14 mouse cellular contexts compared by ENCODE assay signal in genomic region chr2:26037386-26037785, GRCm38 (mm10). TPM values are rescaled to one million over a fixed set of nuclear protein-coding genes. Genes with fewer than 3 reads are reported as not detected.
A peak's percentile ranks its signal among the peaks of the same experiment; 100 is the strongest.
DNase-seq lines count a peak whose midpoint lies in the region; ATAC-seq lines count a peak whose summit lies in the region.
"Had no signal": no experiment of that assay in that cellular context is flagged by ENCODE, and none has a peak within 500 bp of the region (broad histone marks: within the 10 kb centered on the region; RNA-seq: fewer than 3 reads in every experiment).

No protein-coding gene starts in this region.

- H3K9me3 ChIP-seq in megakaryocyte, embryonic 14.5 days: 0 out of 2 replicates have a peak, but pooled peaks cover 3% of the 10 kb centered on the region
- no peaks in the 10 kb centered on the region for H3K9me3 ChIP-seq in midbrain, embryonic 16.5 days (replicated peaks; ENCODE audit: control insufficient read depth, low read length, poor library complexity, severe bottlenecking)
- H3K9me3 ChIP-seq: forebrain, embryonic 15.5 days; neural tube, embryonic 13.5 days had no signal

- no peak overlapping the region for H3K9ac ChIP-seq in midbrain, embryonic 16.5 days (ENCODE audit: low read depth, low read length)
- H3K9ac ChIP-seq: forebrain, embryonic 15.5 days; lung, embryonic 14.5 days; neural tube, embryonic 13.5 days had no signal

- H3K4me2 ChIP-seq in midbrain, embryonic 16.5 days (ENCODE audit: low read length): no peak overlapping the region
- H3K4me2 ChIP-seq: forebrain, embryonic 15.5 days; lung, embryonic 14.5 days; neural tube, embryonic 13.5 days had no signal

- H3K4me3 ChIP-seq in megakaryocyte, embryonic 14.5 days (replicated peaks): peak overlapping the region; percentile 74
- H3K4me3 ChIP-seq in midbrain, embryonic 16.5 days (ENCODE audit: low read depth, low read length): no peak overlapping the region
- H3K4me3 ChIP-seq: forebrain, embryonic 15.5 days; neural tube, embryonic 13.5 days had no signal

- ATAC-seq in megakaryocyte, adult 5-6 weeks (ENCODE audit: poor library complexity, severe bottlenecking): no peak
- ATAC-seq in megakaryocyte-erythroid progenitor cell, adult 5-6 weeks (replicated peaks; ENCODE audit: low FRiP score, low TSS enrichment, poor library complexity, severe bottlenecking): peak; percentile 80
- no peak for ATAC-seq in midbrain, embryonic 16.5 days
- ATAC-seq: forebrain, embryonic 15.5 days had no signal

- peaks cover 80% of the 10 kb centered on the region for H3K4me1 ChIP-seq in megakaryocyte, embryonic 14.5 days
- no peaks in the 10 kb centered on the region for H3K4me1 ChIP-seq in midbrain, embryonic 16.5 days (ENCODE audit: control insufficient read depth, insufficient read depth, low read length)

- H3K27me3 ChIP-seq in megakaryocyte, embryonic 14.5 days (replicated peaks): peaks cover 68% of the 10 kb centered on the region
- H3K27me3 ChIP-seq in midbrain, embryonic 16.5 days (ENCODE audit: control insufficient read depth, insufficient read depth, low read depth, low read length): no peaks in the 10 kb centered on the region

- DNase-seq in adrenal gland, postnatal 10 days: peak; percentile 20
- no peak for DNase-seq in adrenal gland, adult 8-10 months
- DNase-seq in liver: peak; percentile 80
- no peak for DNase-seq in frontal cortex, postnatal 14 days (ENCODE audit: low spot score in 2 of 2)
- DNase-seq: cerebellum, adult 11-12 months; kidney, adult 2 months; kidney, postnatal 4 days; lung, embryonic 14.5 days had no signal

- 72% methylated on average over 6 of the region's 6 CpGs for WGBS in midbrain, embryonic 16.5 days

- no peaks in the 10 kb centered on the region for H3K36me3 ChIP-seq in megakaryocyte, embryonic 14.5 days (replicated peaks; ENCODE audit: low read length)
- no peaks in the 10 kb centered on the region for H3K36me3 ChIP-seq in midbrain, embryonic 16.5 days (ENCODE audit: control insufficient read depth, insufficient read depth, low read length)
- H3K36me3 ChIP-seq: forebrain, embryonic 15.5 days; neural tube, embryonic 13.5 days had no signal

- no peak overlapping the region for H3K27ac ChIP-seq in midbrain, embryonic 16.5 days (ENCODE audit: low read length)
- H3K27ac ChIP-seq: forebrain, embryonic 15.5 days; neural tube, embryonic 13.5 days had no signal

RNA-seq across cellular contexts. Expression of gene Ubac1, which starts 15.8 kb away (rescaled TPM):
- total RNA-seq in adrenal gland, postnatal 10 days (2021): 10 to 100 TPM; 50.5 to 77.3 TPM
- total RNA-seq in adrenal gland, adult 8-10 months (2022): 10 to 100 TPM; 24.8 to 39.8 (median 29.9) TPM
- polyA plus RNA-seq in megakaryocyte, embryonic 14.5 days (2012; ENCODE audit: insufficient read depth, low replicate concordance): 9.0 and 55.5 TPM in 2 replicates
- 39.8 TPM in 2 replicates for total RNA-seq in megakaryocyte, adult 5-6 weeks (2015)
- 19.0 and 20.9 TPM in 2 replicates for total RNA-seq in megakaryocyte, adult 5-6 weeks (2017)
- 185 and 204 TPM in 2 replicates for total RNA-seq in megakaryocyte-erythroid progenitor cell, adult 5-6 weeks (2014; fragmentation: Nextera tagmentation)
- 100 and 151 TPM in 2 replicates for total RNA-seq in megakaryocyte-erythroid progenitor cell, adult 5-6 weeks (2017)
- 130 and 144 TPM in 2 replicates for polyA plus RNA-seq in midbrain, embryonic 16.5 days (2015; fragmentation: Nextera tagmentation; extraction: Ambion mirVana)

RNA-seq across cellular contexts. Expression of gene Camsap1, which starts 54.3 kb away (rescaled TPM):
- total RNA-seq in adrenal gland, postnatal 10 days (2021): 10 to 100 TPM; 28.2 to 28.7 TPM
- 10 to 100 TPM; 36.7 to 45.2 (median 39.8) TPM for total RNA-seq in adrenal gland, adult 8-10 months (2022)
- 3.2 and 4.7 TPM in 2 replicates for polyA plus RNA-seq in megakaryocyte, embryonic 14.5 days (2012; ENCODE audit: insufficient read depth, low replicate concordance)
- total RNA-seq in megakaryocyte, adult 5-6 weeks (2015): 3.4 and 4.4 TPM in 2 replicates
- total RNA-seq in megakaryocyte, adult 5-6 weeks (2017): 10.2 and 24.2 TPM in 2 replicates
- 18.2 and 37.5 TPM in 2 replicates for total RNA-seq in megakaryocyte-erythroid progenitor cell, adult 5-6 weeks (2014; fragmentation: Nextera tagmentation)
- 25.9 and 44.6 TPM in 2 replicates for total RNA-seq in megakaryocyte-erythroid progenitor cell, adult 5-6 weeks (2017)
- 61.2 and 80.3 TPM in 2 replicates for polyA plus RNA-seq in midbrain, embryonic 16.5 days (2015; fragmentation: Nextera tagmentation; extraction: Ambion mirVana)

Comparison
In these comparisons a context has a peak if more than half of its experiments do, and no peak if none do; other contexts are left out.
1. DNase-seq: peak in adrenal gland, postnatal 10 days (single experiment) and liver (single experiment); none in adrenal gland, adult 8-10 months (single experiment) and frontal cortex, postnatal 14 days (0 of 2).